Mouse (Mus musculus) ES-Bruce4 (cell line): ENCODE measurements at regions not wholly inside any gene's neighbourhood (a gene's known extent, or its start where the extent isn't known, plus 50 kb on each side); places are given as distances from the start of the nearest gene placed in this dataset.

Experiments used
- EP300 ChIP-seq: IDR thresholded peaks from 2 replicates; pipeline ENCODE4 v1.6.1; 2011; ENCODE audit warnings: low read depth, low read length; ENCODE audit not compliant: insufficient read depth
- POLR2A ChIP-seq: IDR thresholded peaks from one replicate; pipeline ENCODE4 v1.8.1; 2011; ENCODE audit warnings: low read length; ENCODE audit not compliant: insufficient read depth

- TF ChIP-seq POLR2A: no peak
- no peak for TF ChIP-seq EP300
Measured at GRCm38 (mm10) chr13:97577081-97577785, 183.2 kb downstream of the Gm10260 start.
